Mouse (Mus musculus) heart, embryonic 13.5 days (tissue): Measurements from ENCODE around the gene Adcy3. TPM values are rescaled to one million over a fixed set of nuclear protein-coding genes. Genes with fewer than 3 reads are reported as not detected.

Experiments used
- ATAC-seq: fragments of 200-750 bp; cut with Nextera tagmentation; 2 replicates; pipeline ENCODE4 v1.8.0; 2017; ENCODE audit warnings: moderate TSS enrichment; ENCODE audit not compliant: insufficient number of reproducible peaks, low FRiP score, low TSS enrichment; ENCODE audit errors: extremely low read depth
- H3K27ac ChIP-seq: fragments of 300-500 bp; sonication (generic); replicated peaks from 2 replicates; pipeline ENCODE4 v1.5.1; 2015; ENCODE audit warnings: moderate library complexity, mild to moderate bottlenecking, inconsistent platforms
- H3K27me3 ChIP-seq: fragments of 300-500 bp; sonication (generic); replicated peaks from 2 replicates; pipeline ENCODE4 v1.6.1; 2015; ENCODE audit warnings: mild to moderate bottlenecking, inconsistent platforms
- H3K36me3 ChIP-seq: fragments of 300-500 bp; sonication (generic); 2 replicates; pipeline ENCODE4 v1.6.1; 2015; ENCODE audit warnings: mild to moderate bottlenecking, inconsistent platforms
- H3K4me1 ChIP-seq: fragments of 300-500 bp; sonication (generic); 2 replicates; pipeline ENCODE4 v1.6.1; 2015; ENCODE audit warnings: inconsistent platforms
- H3K4me2 ChIP-seq: fragments of 300-500 bp; sonication (generic); 2 replicates; pipeline ENCODE4 v1.6.1; 2015; ENCODE audit warnings: inconsistent platforms, mild to moderate bottlenecking, moderate library complexity
- H3K4me3 ChIP-seq: fragments of 300-500 bp; sonication (generic); 2 replicates; pipeline ENCODE4 v1.5.1; 2015; ENCODE audit warnings: moderate library complexity, mild to moderate bottlenecking, inconsistent platforms
- H3K9ac ChIP-seq: fragments of 300-500 bp; sonication (generic); 2 replicates; pipeline ENCODE4 v1.6.1; 2015; ENCODE audit warnings: inconsistent platforms, mild to moderate bottlenecking, moderate library complexity
- H3K9me3 ChIP-seq: fragments of 300-500 bp; sonication (generic); 2 replicates; pipeline ENCODE4 v1.6.1; 2016; ENCODE audit warnings: inconsistent platforms
- WGBS: fragments of 180-500 bp; shearing (Covaris S2); methylation state at CpG from one replicate; pipeline ENCODE4 v1.1.7; 2015; ENCODE audit warnings: mixed read lengths; 5-methylcytosine and 5-hydroxymethylcytosine counted together
- polyA plus RNA-seq: library from polyadenylated mRNA; unstranded; fragments of >200 nt; fragmentation: Nextera tagmentation; extraction: Ambion mirVana; gene quantifications from 2 replicates; pipeline ENCODE4 v1.2.1, GENCODE M21; 2015

Adcy3 gene
- polyA plus RNA-seq, 1 experiment from 2014 or later: 4.2 TPM

DNA sequence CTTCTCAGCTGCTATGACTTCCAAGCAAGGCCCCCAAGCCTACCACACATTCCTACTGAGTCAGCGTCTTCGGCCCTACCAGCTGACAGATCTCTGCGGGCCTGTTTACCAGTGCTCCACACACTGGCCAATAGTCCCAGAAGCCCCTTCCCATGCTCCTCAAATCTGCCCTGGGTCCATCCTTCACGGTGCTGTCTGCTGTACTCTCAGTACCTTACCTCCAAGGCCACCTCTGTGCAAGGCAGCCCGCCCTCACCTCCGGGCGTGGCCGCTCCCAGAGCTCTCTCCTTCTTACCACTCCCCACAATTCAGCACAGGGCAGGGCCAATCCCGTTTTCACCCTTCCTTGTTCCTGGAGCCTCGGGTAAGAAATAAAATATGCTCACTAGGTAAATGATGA is 112.8 kb downstream of the Adcy3 start:
- Histone ChIP-seq H3K27me3 (no peaks in the 10 kb centered on the region), H3K4me2 (no peak overlapping the region), H3K9ac (no peak overlapping the region), H3K9me3 (no peaks in the 10 kb centered on the region), H3K4me3 (no peak overlapping the region), H3K4me1 (peaks cover 14% of the 10 kb centered on the region), H3K36me3 (peaks cover 10% of the 10 kb centered on the region), H3K27ac (no peak overlapping the region)
- no peak for ATAC-seq
- WGBS: 73% methylated on average over 10 of the region's 10 CpGs

DNA sequence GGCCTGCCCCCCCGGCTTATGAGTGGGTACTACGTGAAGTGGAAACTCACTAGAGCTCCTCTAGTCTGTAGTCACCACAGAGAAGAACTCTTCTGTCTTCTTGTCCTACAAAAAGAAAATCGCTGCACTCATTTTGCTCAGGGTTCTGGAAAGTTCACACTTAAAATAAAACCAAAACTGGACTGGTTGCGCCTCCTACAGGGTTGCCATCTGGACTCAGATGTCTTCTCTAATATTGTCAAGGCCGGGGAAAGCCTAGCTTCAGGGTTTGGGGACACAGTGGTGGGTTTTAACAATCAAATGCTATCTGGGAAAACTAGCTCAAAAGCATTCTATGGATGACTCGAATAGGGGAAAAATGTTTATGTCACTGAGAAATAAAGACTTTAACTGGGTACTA is 116.9 kb downstream of the Adcy3 start:
- Histone ChIP-seq H3K9ac (no peak overlapping the region), H3K36me3 (peaks cover 36% of the 10 kb centered on the region), H3K9me3 (no peaks in the 10 kb centered on the region), H3K27me3 (no peaks in the 10 kb centered on the region), H3K27ac (no peak overlapping the region), H3K4me1 (no peaks in the 10 kb centered on the region), H3K4me3 (no peak overlapping the region), H3K4me2 (no peak overlapping the region)
- WGBS: 80% methylated on average over 6 of the region's 6 CpGs
- no peak for ATAC-seq

GRCm38 (mm10) chr12:4252742-4253655 is 120.1 kb downstream of the Adcy3 start:
- Histone ChIP-seq H3K9me3 (no peaks in the 10 kb centered on the region), H3K36me3 (peaks cover 45% of the 10 kb centered on the region), H3K4me3 (no peak overlapping the region), H3K27ac (no peak overlapping the region), H3K4me2 (no peak overlapping the region), H3K9ac (no peak overlapping the region), H3K4me1 (no peaks in the 10 kb centered on the region), H3K27me3 (no peaks in the 10 kb centered on the region)
- WGBS: 73% methylated on average over 16 of the region's 16 CpGs
- no peak for ATAC-seq

Other genes with a start within 250 kb of the Adcy3 start
- 1.4 and 1.6 TPM in 2 replicates for gene Pomc, start 178.2 kb upstream of the Adcy3 start, polyA plus RNA-seq
- gene Efr3b, start 94.2 kb upstream of the Adcy3 start, polyA plus RNA-seq: 5.9 and 6.2 TPM in 2 replicates
- gene Dnajc27, start 50.5 kb upstream of the Adcy3 start, polyA plus RNA-seq: 7.8 and 8.0 TPM in 2 replicates
- 6.6 and 6.9 TPM in 2 replicates for gene Ptrhd1, start 100.9 kb downstream of the Adcy3 start, polyA plus RNA-seq
- gene Cenpo, start 101.2 kb downstream of the Adcy3 start, polyA plus RNA-seq: 8.1 and 8.2 TPM in 2 replicates